Mouse (Mus musculus): ENCODE measurements at regions not wholly inside any gene's neighbourhood (a gene's known extent, or its start where the extent isn't known, plus 50 kb on each side); places are given as distances from the start of the nearest gene placed in this dataset.
A peak's percentile ranks its signal among the peaks of the same experiment; 100 is the strongest.

- no peak overlapping the region for H3K4me2 ChIP-seq (replicated peaks)
- 76% methylated on average over 6 of the region's 6 CpGs for WGBS
Observed at GRCm38 (mm10) chr13:101142104-101142735, 309.0 kb upstream of the Slc30a5 start.

GRCm38 (mm10) chr13:101129466-101129865 lies 296.2 kb upstream of the Slc30a5 start:
- H3K4me3 ChIP-seq = no peak overlapping the region
- no peaks in the 10 kb centered on the region for H3K4me1 ChIP-seq
- no peak overlapping the region for H3K27ac ChIP-seq
- H3K27me3 ChIP-seq = no peaks in the 10 kb centered on the region
- H3K9me3 ChIP-seq = no peaks in the 10 kb centered on the region
- H3K4me2 ChIP-seq (replicated peaks) = no peak overlapping the region
- 84% methylated on average over 3 of the region's 3 CpGs for WGBS
- no peak overlapping the region for H3K9ac ChIP-seq
- H3K36me3 ChIP-seq = no peaks in the 10 kb centered on the region
- no peak for ATAC-seq (ENCODE audit: insufficient number of reproducible peaks, insufficient read depth, low FRiP score, low TSS enrichment)

More at GRCm38 (mm10) chr13:101142104-101142735, 309.0 kb upstream of the Slc30a5 start:
- Histone ChIP-seq H3K9ac (no peak overlapping the region), H3K4me3 (no peak overlapping the region), H3K9me3 (no peaks in the 10 kb centered on the region), H3K27ac (no peak overlapping the region), H3K27me3 (no peaks in the 10 kb centered on the region), H3K36me3 (no peaks in the 10 kb centered on the region), H3K4me1 (no peaks in the 10 kb centered on the region)
- ATAC-seq (ENCODE audit: insufficient number of reproducible peaks, insufficient read depth, low FRiP score, low TSS enrichment) = no peak

GRCm38 (mm10) chr13:101127808-101128207 lies 294.6 kb upstream of the Slc30a5 start:
- no peak for ATAC-seq (ENCODE audit: insufficient number of reproducible peaks, insufficient read depth, low FRiP score, low TSS enrichment)
- 87% methylated on average over 2 of the region's 2 CpGs for WGBS
- Histone ChIP-seq H3K4me3 (no peak overlapping the region), H3K9ac (no peak overlapping the region), H3K9me3 (no peaks in the 10 kb centered on the region), H3K4me2 (replicated peaks) (no peak overlapping the region), H3K27ac (no peak overlapping the region), H3K36me3 (no peaks in the 10 kb centered on the region), H3K4me1 (no peaks in the 10 kb centered on the region), H3K27me3 (no peaks in the 10 kb centered on the region)

- Histone ChIP-seq H3K9ac (no peak overlapping the region), H3K4me3 (no peak overlapping the region), H3K36me3 (no peaks in the 10 kb centered on the region), H3K4me1 (no peaks in the 10 kb centered on the region), H3K9me3 (no peaks in the 10 kb centered on the region), H3K27ac (no peak overlapping the region), H3K4me2 (replicated peaks) (no peak overlapping the region), H3K27me3 (no peaks in the 10 kb centered on the region)
- WGBS = 71% methylated on average over 3 of the region's 3 CpGs
- ATAC-seq (ENCODE audit: insufficient number of reproducible peaks, insufficient read depth, low FRiP score, low TSS enrichment) = no peak
Observed at GRCm38 (mm10) chr13:101127262-101127661, 294.0 kb upstream of the Slc30a5 start.

GRCm38 (mm10) chr13:101117311-101117710 lies 284.1 kb upstream of the Slc30a5 start:
- 82% methylated on average over 2 of the region's 2 CpGs for WGBS
- H3K27me3 ChIP-seq = no peaks in the 10 kb centered on the region
- no peak overlapping the region for H3K27ac ChIP-seq
- no peaks in the 10 kb centered on the region for H3K4me1 ChIP-seq
- no peaks in the 10 kb centered on the region for H3K36me3 ChIP-seq
- no peak overlapping the region for H3K4me2 ChIP-seq (replicated peaks)
- no peaks in the 10 kb centered on the region for H3K9me3 ChIP-seq
- no peak overlapping the region for H3K4me3 ChIP-seq
- no peak overlapping the region for H3K9ac ChIP-seq
- no peak for ATAC-seq (ENCODE audit: insufficient number of reproducible peaks, insufficient read depth, low FRiP score, low TSS enrichment)

GRCm38 (mm10) chr13:101115296-101115695 lies 282.1 kb upstream of the Slc30a5 start:
- Histone ChIP-seq H3K4me2 (replicated peaks) (no peak overlapping the region), H3K9me3 (no peaks in the 10 kb centered on the region), H3K4me1 (no peaks in the 10 kb centered on the region), H3K27ac (no peak overlapping the region), H3K4me3 (no peak overlapping the region), H3K27me3 (no peaks in the 10 kb centered on the region), H3K9ac (no peak overlapping the region), H3K36me3 (no peaks in the 10 kb centered on the region)
- WGBS = 78% methylated on average over 5 of the region's 5 CpGs
- ATAC-seq (ENCODE audit: insufficient number of reproducible peaks, insufficient read depth, low FRiP score, low TSS enrichment) = no peak

GRCm38 (mm10) chr13:101112176-101112575 lies 278.9 kb upstream of the Slc30a5 start:
- no peaks in the 10 kb centered on the region for H3K4me1 ChIP-seq
- no peak overlapping the region for H3K4me2 ChIP-seq (replicated peaks)
- no peak for ATAC-seq (ENCODE audit: insufficient number of reproducible peaks, insufficient read depth, low FRiP score, low TSS enrichment)
- H3K9me3 ChIP-seq = no peaks in the 10 kb centered on the region
- H3K36me3 ChIP-seq = no peaks in the 10 kb centered on the region
- H3K27me3 ChIP-seq = no peaks in the 10 kb centered on the region
- WGBS = 86% methylated on average over 4 of the region's 4 CpGs
- no peak overlapping the region for H3K9ac ChIP-seq
- H3K4me3 ChIP-seq = no peak overlapping the region
- no peak overlapping the region for H3K27ac ChIP-seq

- no peak overlapping the region for H3K9ac ChIP-seq
Observed at GRCm38 (mm10) chr13:101111773-101112172, 278.5 kb upstream of the Slc30a5 start.

GRCm38 (mm10) chr13:101100621-101101020 lies 267.4 kb upstream of the Slc30a5 start:
- Histone ChIP-seq H3K4me3 (no peak overlapping the region), H3K27ac (no peak overlapping the region), H3K4me2 (replicated peaks) (no peak overlapping the region), H3K36me3 (no peaks in the 10 kb centered on the region), H3K27me3 (no peaks in the 10 kb centered on the region), H3K4me1 (peaks cover 3% of the 10 kb centered on the region; the same call in 1 of the 2 replicates), H3K9ac (no peak overlapping the region), H3K9me3 (no peaks in the 10 kb centered on the region)
- WGBS = 50% methylated on average over 3 of the region's 3 CpGs
- ATAC-seq (ENCODE audit: insufficient number of reproducible peaks, insufficient read depth, low FRiP score, low TSS enrichment) = peak; percentile 47; the same call in 1 of the 2 replicates

More at GRCm38 (mm10) chr13:101111773-101112172, 278.5 kb upstream of the Slc30a5 start:
- no peak for ATAC-seq (ENCODE audit: insufficient number of reproducible peaks, insufficient read depth, low FRiP score, low TSS enrichment)
- Histone ChIP-seq H3K27ac (no peak overlapping the region), H3K4me2 (replicated peaks) (no peak overlapping the region), H3K36me3 (no peaks in the 10 kb centered on the region), H3K27me3 (no peaks in the 10 kb centered on the region), H3K4me1 (no peaks in the 10 kb centered on the region), H3K4me3 (no peak overlapping the region), H3K9me3 (no peaks in the 10 kb centered on the region)
- WGBS = 86% methylated on average over 2 of the region's 2 CpGs

- H3K36me3 ChIP-seq = no peaks in the 10 kb centered on the region
- ATAC-seq (ENCODE audit: insufficient number of reproducible peaks, insufficient read depth, low FRiP score, low TSS enrichment) = no peak
- WGBS = 95% methylated on average over 1 of the region's 1 CpGs
Observed at GRCm38 (mm10) chr13:101096856-101097255, 263.6 kb upstream of the Slc30a5 start.

GRCm38 (mm10) chr13:101096221-101096620 lies 263.0 kb upstream of the Slc30a5 start:
- no peak for ATAC-seq (ENCODE audit: insufficient number of reproducible peaks, insufficient read depth, low FRiP score, low TSS enrichment)
- 87% methylated on average over 6 of the region's 6 CpGs for WGBS
- H3K9me3 ChIP-seq = no peaks in the 10 kb centered on the region

More at GRCm38 (mm10) chr13:101096856-101097255, 263.6 kb upstream of the Slc30a5 start:
- H3K4me3 ChIP-seq = no peak overlapping the region
- peaks cover 3% of the 10 kb centered on the region; the same call in 1 of the 2 replicates for H3K4me1 ChIP-seq
- no peaks in the 10 kb centered on the region for H3K9me3 ChIP-seq
- H3K4me2 ChIP-seq (replicated peaks) = no peak overlapping the region
- no peak overlapping the region for H3K27ac ChIP-seq
- H3K27me3 ChIP-seq = no peaks in the 10 kb centered on the region
- H3K9ac ChIP-seq = no peak overlapping the region

GRCm38 (mm10) chr13:101095057-101095831 lies 262.0 kb upstream of the Slc30a5 start:
- no peak overlapping the region for H3K4me2 ChIP-seq (replicated peaks)
- ATAC-seq (ENCODE audit: insufficient number of reproducible peaks, insufficient read depth, low FRiP score, low TSS enrichment) = no peak
- WGBS = 91% methylated on average over 6 of the region's 6 CpGs
- H3K4me3 ChIP-seq = no peak overlapping the region
- H3K9me3 ChIP-seq = no peaks in the 10 kb centered on the region
- H3K27ac ChIP-seq = no peak overlapping the region
- H3K9ac ChIP-seq = no peak overlapping the region
- H3K4me1 ChIP-seq = 0 out of 2 replicates have a peak, but pooled peaks cover 3% of the 10 kb centered on the region
- no peaks in the 10 kb centered on the region for H3K27me3 ChIP-seq
- H3K36me3 ChIP-seq = no peaks in the 10 kb centered on the region

More at GRCm38 (mm10) chr13:101096221-101096620, 263.0 kb upstream of the Slc30a5 start:
- no peaks in the 10 kb centered on the region for H3K36me3 ChIP-seq
- H3K9ac ChIP-seq = no peak overlapping the region
- H3K4me1 ChIP-seq = peaks cover 3% of the 10 kb centered on the region; the same call in 1 of the 2 replicates
- H3K4me3 ChIP-seq = no peak overlapping the region
- H3K27me3 ChIP-seq = no peaks in the 10 kb centered on the region
- H3K4me2 ChIP-seq (replicated peaks) = no peak overlapping the region
- no peak overlapping the region for H3K27ac ChIP-seq
